Mouse (Mus musculus) midbrain, postnatal 0 days (tissue): ENCODE data around the gene Erlin1. TPM values are rescaled to one million over a fixed set of nuclear protein-coding genes. Genes with fewer than 3 reads are reported as not detected.

Experiments
- ATAC-seq: fragments of 200-750 bp; cut with Nextera tagmentation; 2 replicates; pipeline ENCODE4 v1.8.0; 2017; ENCODE audit warnings: moderate number of reproducible peaks, mild to moderate bottlenecking, moderate TSS enrichment, moderate library complexity; ENCODE audit not compliant: low FRiP score
- DNase-seq: peaks from one replicate; pipeline ENCODE4 v3.0.0-alpha.2; 2015; ENCODE audit warnings: low spot score
- H3K27ac ChIP-seq: fragments of 300-500 bp; sonication (generic); 2 replicates; pipeline ENCODE4 v1.5.1; 2014; ENCODE audit warnings: low read depth, mild to moderate bottlenecking, low read length, mixed read lengths
- H3K27me3 ChIP-seq: fragments of 300-500 bp; sonication (generic); 2 replicates; pipeline ENCODE4 v1.6.1; 2014; ENCODE audit warnings: low read length, control low read depth, mixed read lengths; ENCODE audit not compliant: insufficient read depth
- H3K36me3 ChIP-seq: fragments of 300-500 bp; sonication (generic); 2 replicates; pipeline ENCODE4 v1.6.1; 2014; ENCODE audit warnings: low read length, control low read depth, mixed read lengths; ENCODE audit not compliant: insufficient read depth
- H3K4me1 ChIP-seq: fragments of 300-500 bp; sonication (generic); 2 replicates; pipeline ENCODE4 v1.6.1; 2014; ENCODE audit warnings: mild to moderate bottlenecking, control low read depth, antibody characterized with exemption, low read length, mixed read lengths; ENCODE audit not compliant: insufficient read depth
- H3K4me2 ChIP-seq: fragments of 300-500 bp; sonication (generic); 2 replicates; pipeline ENCODE4 v1.6.1; 2014; ENCODE audit warnings: low read depth, mild to moderate bottlenecking, low read length, mixed read lengths; ENCODE audit not compliant: poor library complexity, severe bottlenecking
- H3K4me3 ChIP-seq: fragments of 300-500 bp; sonication (generic); 2 replicates; pipeline ENCODE4 v1.5.1; 2014; ENCODE audit warnings: low read depth, mild to moderate bottlenecking, low read length, moderate library complexity
- H3K9ac ChIP-seq: fragments of 300-500 bp; sonication (generic); replicated peaks from 2 replicates; pipeline ENCODE4 v1.6.1; 2014; ENCODE audit warnings: mild to moderate bottlenecking, low read length, moderate library complexity, mixed read lengths; ENCODE audit not compliant: poor library complexity, severe bottlenecking
- H3K9me3 ChIP-seq: fragments of 300-500 bp; sonication (generic); 2 replicates; pipeline ENCODE4 v1.6.1; 2016; ENCODE audit warnings: low read length, control low read depth
- CTCF ChIP-seq: IDR thresholded peaks from 2 replicates; pipeline ENCODE4 v1.5.1; 2016; ENCODE audit warnings: antibody characterized with exemption, mild to moderate bottlenecking
- WGBS: fragments of 180-500 bp; shearing (Covaris S2); extraction: QIAGEN DNeasy Blood & Tissue Kit; methylation state at CpG from one replicate; pipeline ENCODE4 v1.1.7; 2014; 5-methylcytosine and 5-hydroxymethylcytosine counted together
- polyA plus RNA-seq: library from polyadenylated mRNA; unstranded; fragments of >200 nt; fragmentation: Nextera tagmentation; extraction: Ambion mirVana; gene quantifications from 2 replicates; pipeline ENCODE4 v1.2.1, GENCODE M21; 2015
- total RNA-seq: library from RNA; depleted of rRNA; stranded (reverse); fragments of >200 nt; gene quantifications from 2 replicates; pipeline ENCODE4 v1.2.3, GENCODE M21; 2014

Gene Erlin1
- total and polyA plus RNA-seq, 2 experiments from 2014 or later = 9.8 to 16.4 TPM

GRCm38 (mm10) chr19:44107661-44108521, 38.3 kb upstream of the Erlin1 start:
- no peak for TF ChIP-seq CTCF
- no peaks in the 10 kb centered on the region for H3K27me3 ChIP-seq
- H3K9ac ChIP-seq = peak overlapping the region; percentile 92
- H3K4me3 ChIP-seq = peak overlapping the region; percentile 86
- H3K4me1 ChIP-seq = 0 out of 2 replicates have a peak, but pooled peaks cover 3% of the 10 kb centered on the region
- peak overlapping the region; percentile 82 for H3K27ac ChIP-seq
- H3K9me3 ChIP-seq = no peaks in the 10 kb centered on the region
- DNase-seq = peak; percentile 16
- H3K36me3 ChIP-seq = peaks cover 25% of the 10 kb centered on the region
- peak overlapping the region; percentile 73 for H3K4me2 ChIP-seq
- ATAC-seq = peak; percentile 31; the same call in 1 of the 2 replicates
- 29% methylated on average over 22 of the region's 22 CpGs for WGBS

- Histone ChIP-seq H3K27ac (peak within 1 kb of the TSS; percentile 82), H3K4me3 (peak within 1 kb of the TSS; percentile 86), H3K4me2 (peak within 1 kb of the TSS; percentile 73), H3K36me3 (peaks cover 16% of the 10 kb centered on the region; the same call in 1 of the 2 replicates), H3K9me3 (no peaks in the 10 kb centered on the region), H3K27me3 (no peaks in the 10 kb centered on the region), H3K9ac (peak within 1 kb of the TSS; percentile 92), H3K4me1 (0 out of 2 replicates have a peak, but pooled peaks cover 3% of the 10 kb centered on the region)
- ATAC-seq = peak; percentile 97
- DNase-seq = peak; percentile 97
- no peak for TF ChIP-seq CTCF
- WGBS = under 1% methylated on average over 67 of the region's 67 CpGs
These were observed 37.5 kb upstream of the Erlin1 start, which contains the start of gene Chuk for GRCm38 (mm10) chr19:44106831-44107660. TSS of gene Chuk (minus strand) at chr19:44107480.

- no peak overlapping the region for H3K4me3 ChIP-seq
- no peaks in the 10 kb centered on the region for H3K9me3 ChIP-seq
- TF ChIP-seq CTCF = no peak
- no peak overlapping the region for H3K9ac ChIP-seq
- H3K4me1 ChIP-seq = 0 out of 2 replicates have a peak, but pooled peaks cover 3% of the 10 kb centered on the region
- WGBS = 100% methylated on average over 1 of the region's 1 CpGs
- 0 out of 2 replicates have a peak, but pooled peaks cover 3% of the 10 kb centered on the region for H3K36me3 ChIP-seq
- DNase-seq = no peak
- ATAC-seq = no peak
- no peaks in the 10 kb centered on the region for H3K27me3 ChIP-seq
- H3K27ac ChIP-seq = no peak overlapping the region
- no peak overlapping the region for H3K4me2 ChIP-seq
These were observed 34.8 kb upstream of the Erlin1 start for GRCm38 (mm10) chr19:44104393-44104792.

DNA sequence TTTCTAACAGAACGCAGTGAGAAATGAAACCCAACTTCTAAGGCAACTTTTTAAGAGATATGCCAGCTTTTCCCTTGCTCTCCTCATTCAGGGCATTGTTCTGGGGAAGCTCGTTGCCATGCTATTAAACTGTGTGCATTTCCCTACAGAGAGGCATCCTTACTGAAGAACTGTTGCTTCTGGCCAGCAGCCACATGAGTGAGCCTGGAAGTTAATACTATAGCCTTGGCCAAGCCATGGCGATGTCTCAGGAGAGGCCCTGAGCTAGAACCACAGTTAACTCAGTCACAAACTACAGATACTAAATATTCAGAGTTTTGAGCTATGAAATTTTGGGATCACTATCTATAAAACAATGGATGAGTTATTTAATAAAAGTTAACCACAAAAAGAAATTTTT, 33.4 kb upstream of the Erlin1 start:
- Histone ChIP-seq H3K9ac (no peak overlapping the region), H3K9me3 (no peaks in the 10 kb centered on the region), H3K36me3 (no peaks in the 10 kb centered on the region), H3K4me1 (0 out of 2 replicates have a peak, but pooled peaks cover 3% of the 10 kb centered on the region), H3K27ac (no peak overlapping the region), H3K27me3 (no peaks in the 10 kb centered on the region), H3K4me3 (no peak overlapping the region), H3K4me2 (no peak overlapping the region)
- no peak for TF ChIP-seq CTCF
- DNase-seq (no peak), ATAC-seq (no peak)
- WGBS = 82% methylated on average over 3 of the region's 3 CpGs

DNA sequence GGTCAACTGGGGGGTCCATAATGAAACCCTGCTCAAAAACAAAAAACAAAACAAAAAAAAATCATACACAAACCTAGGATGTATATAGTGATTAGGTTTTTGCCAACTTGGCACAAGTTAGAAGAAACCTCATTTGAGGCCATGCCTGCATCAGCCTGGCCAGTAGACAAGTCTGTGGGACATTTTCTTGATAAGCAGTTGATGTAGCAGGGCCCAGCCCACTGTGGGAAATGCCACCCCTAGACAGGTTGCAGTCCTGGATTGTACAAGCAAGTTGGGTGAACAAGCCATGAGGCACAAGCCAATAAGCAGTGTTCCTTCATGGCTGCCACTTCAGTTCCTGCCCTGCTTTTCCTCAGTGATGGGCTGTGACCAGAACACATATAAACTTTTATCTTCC, 31.3 kb upstream of the Erlin1 start:
- Histone ChIP-seq H3K4me3 (no peak overlapping the region), H3K4me2 (no peak overlapping the region), H3K9ac (no peak overlapping the region), H3K9me3 (no peaks in the 10 kb centered on the region), H3K27me3 (no peaks in the 10 kb centered on the region), H3K36me3 (peaks cover 10% of the 10 kb centered on the region), H3K4me1 (no peaks in the 10 kb centered on the region), H3K27ac (no peak overlapping the region)
- no peak for TF ChIP-seq CTCF
- DNase-seq (no peak), ATAC-seq (no peak)
